ENCODE assay signal across 9 mouse cellular contexts in genomic region chr1:180763307-180763706, GRCm38 (mm10). TPM values are rescaled to one million over a fixed set of nuclear protein-coding genes. Genes with fewer than 3 reads are reported as not detected.
DNase-seq lines count a peak whose midpoint lies in the region; ATAC-seq lines count a peak whose summit lies in the region.
"Had no signal": no experiment of that assay in that cellular context is flagged by ENCODE, and none has a peak within 500 bp of the region (broad histone marks: within the 10 kb centered on the region; RNA-seq: fewer than 3 reads in every experiment).

No protein-coding gene starts in this region.

- intact Hi-C loops in heart, postnatal 36 days (cut with DNase I) = loop anchor here (5.0 kb wide), 1 partner anchor 331 kb away; no protein-coding TSS in a partner anchor
- intact Hi-C loops in gastrocnemius, postnatal 36 days (cut with DNase I) = loop anchor here (5.0 kb wide), 1 partner anchor 331 kb away; no protein-coding TSS in a partner anchor

- 0 out of 2 replicates have a peak, but pooled peaks cover 3% of the 10 kb centered on the region for H3K27me3 ChIP-seq in heart, embryonic 15.5 days
- H3K27me3 ChIP-seq in hindbrain, embryonic 13.5 days = 0 out of 2 replicates have a peak, but pooled peaks cover 9% of the 10 kb centered on the region
- no peaks in the 10 kb centered on the region for H3K27me3 ChIP-seq in midbrain, embryonic 16.5 days (ENCODE audit: control insufficient read depth, insufficient read depth, low read depth, low read length)

- H3K36me3 ChIP-seq in heart, embryonic 15.5 days = no peaks in the 10 kb centered on the region
- H3K36me3 ChIP-seq in hindbrain, embryonic 13.5 days = no peaks in the 10 kb centered on the region
- H3K36me3 ChIP-seq in midbrain, embryonic 16.5 days (ENCODE audit: control insufficient read depth, insufficient read depth, low read length) = no peaks in the 10 kb centered on the region
- H3K36me3 ChIP-seq: G1E had no signal

- H3K9ac ChIP-seq in heart, embryonic 15.5 days = peak overlapping the region; percentile 51
- H3K9ac ChIP-seq in hindbrain, embryonic 13.5 days = peak overlapping the region; percentile 73
- H3K9ac ChIP-seq in midbrain, embryonic 16.5 days (ENCODE audit: low read depth, low read length) = peak overlapping the region; percentile 53

- ATAC-seq in heart, embryonic 15.5 days (replicated peaks; ENCODE audit: insufficient number of reproducible peaks, insufficient read depth, low FRiP score, low read depth) = no peak
- peak; percentile 14 for ATAC-seq in hindbrain, embryonic 13.5 days (ENCODE audit: low FRiP score)
- peak; percentile 21 for ATAC-seq in midbrain, embryonic 16.5 days

- H3K4me1 ChIP-seq in heart, embryonic 15.5 days (replicated peaks) = peaks cover 16% of the 10 kb centered on the region
- H3K4me1 ChIP-seq in hindbrain, embryonic 13.5 days (replicated peaks) = peaks cover 22% of the 10 kb centered on the region
- H3K4me1 ChIP-seq in midbrain, embryonic 16.5 days (ENCODE audit: control insufficient read depth, insufficient read depth, low read length) = peaks cover 12% of the 10 kb centered on the region

- DNase-seq in heart, postnatal 36 days = no peak
- DNase-seq in cerebellum, postnatal 14 days = peak; percentile 65 to 72
- DNase-seq in gastrocnemius, postnatal 36 days = no peak
- no peak for DNase-seq in kidney, adult 9 months
- DNase-seq in lung, postnatal 4 days = no peak

- WGBS in heart, embryonic 15.5 days = 13% methylated on average over 14 of the region's 14 CpGs
- WGBS in hindbrain, embryonic 13.5 days = 10% methylated on average over 14 of the region's 14 CpGs
- 3% methylated on average over 14 of the region's 14 CpGs for whole genome bisulfite sequencing in midbrain, embryonic 16.5 days

- H3K4me2 ChIP-seq in heart, embryonic 15.5 days = peak overlapping the region; percentile 89
- peak overlapping the region; percentile 82 for H3K4me2 ChIP-seq in hindbrain, embryonic 13.5 days
- H3K4me2 ChIP-seq in midbrain, embryonic 16.5 days (ENCODE audit: low read length) = peak overlapping the region; percentile 83

- H3K9me3 ChIP-seq in heart, embryonic 15.5 days (replicated peaks) = no peaks in the 10 kb centered on the region
- no peaks in the 10 kb centered on the region for H3K9me3 ChIP-seq in hindbrain, embryonic 13.5 days
- H3K9me3 ChIP-seq in midbrain, embryonic 16.5 days (replicated peaks; ENCODE audit: control insufficient read depth, low read length, poor library complexity, severe bottlenecking) = no peaks in the 10 kb centered on the region
- H3K9me3 ChIP-seq: G1E had no signal

- H3K27ac ChIP-seq in heart, embryonic 15.5 days = no peak overlapping the region
- 0 out of 2 replicates have a peak overlapping the region, but pooled peaks have one; percentile 2 for H3K27ac ChIP-seq in hindbrain, embryonic 13.5 days
- H3K27ac ChIP-seq in midbrain, embryonic 16.5 days (ENCODE audit: low read length) = no peak overlapping the region

- peak overlapping the region; percentile 48 for H3K4me3 ChIP-seq in heart, embryonic 15.5 days
- peak overlapping the region; percentile 45 for H3K4me3 ChIP-seq in hindbrain, embryonic 13.5 days
- H3K4me3 ChIP-seq in midbrain, embryonic 16.5 days (ENCODE audit: low read depth, low read length) = peak overlapping the region; percentile 40

RNA-seq across cellular contexts. Expression of gene Acbd3, which starts 37.5 kb away (rescaled TPM):
- polyA plus RNA-seq in heart, embryonic 15.5 days (2015; fragmentation: Nextera tagmentation; extraction: Ambion mirVana) = 16.9 and 20.0 TPM in 2 replicates
- total RNA-seq in heart, postnatal 36 days (2021) = 10 to 100 TPM; 22.5 to 23.4 TPM
- 24.5 and 24.9 TPM in 2 replicates for polyA plus RNA-seq in hindbrain, embryonic 13.5 days (2015; fragmentation: Nextera tagmentation; extraction: Ambion mirVana)
- 22.4 and 23.9 TPM in 2 replicates for polyA plus RNA-seq in midbrain, embryonic 16.5 days (2015; fragmentation: Nextera tagmentation; extraction: Ambion mirVana)
- total RNA-seq in gastrocnemius, postnatal 36 days (2021) = 10 to 100 TPM; 10.5 to 11.4 TPM

RNA-seq across cellular contexts. Expression of gene H3f3a, which starts 50.4 kb away (rescaled TPM):
- 1,560 and 1,618 TPM in 2 replicates for polyA plus RNA-seq in heart, embryonic 15.5 days (2015; fragmentation: Nextera tagmentation; extraction: Ambion mirVana)
- total RNA-seq in heart, postnatal 36 days (2021) = 100 to 1,000 TPM; 457 to 506 TPM
- polyA plus RNA-seq in hindbrain, embryonic 13.5 days (2015; fragmentation: Nextera tagmentation; extraction: Ambion mirVana) = 3,757 and 3,885 TPM in 2 replicates
- 2,888 and 3,200 TPM in 2 replicates for polyA plus RNA-seq in midbrain, embryonic 16.5 days (2015; fragmentation: Nextera tagmentation; extraction: Ambion mirVana)
- total RNA-seq in gastrocnemius, postnatal 36 days (2021) = 100 to 1,000 TPM; 303 to 358 TPM

Comparison
In these comparisons a context has a peak if more than half of its experiments do, and no peak if none do; other contexts are left out.
1. DNase-seq: peak in cerebellum, postnatal 14 days (2 of 2); none in heart, postnatal 36 days (0 of 2), gastrocnemius, postnatal 36 days (0 of 2), kidney, adult 9 months (single experiment) and lung, postnatal 4 days (0 of 2).
2. Peak in every context shown above with its lines, with median percentiles within 50 percentile points of each other: H3K4me2 ChIP-seq, H3K4me3 ChIP-seq and H3K9ac ChIP-seq.